Mouse (Mus musculus) MEL (cell line): ENCODE measurements around the gene Polrmt. TPM values are rescaled to one million over a fixed set of nuclear protein-coding genes. Genes with fewer than 3 reads are reported as not detected.

ENCODE experiments used
- DNase-seq: peaks from one replicate; pipeline ENCODE4 v3.0.0; 2011; ENCODE audit warnings: low read depth, low spot score
- H3K27ac ChIP-seq: 2 replicates; pipeline ENCODE4 v1.5.1; 2012; ENCODE audit warnings: low read depth, mild to moderate bottlenecking, control low read depth, low read length, moderate library complexity; ENCODE audit not compliant: control insufficient read depth
- H3K27me3 ChIP-seq, 2 experiments: fragments of 150-350 bp in 1 of 2; sonication (generic) in 1 of 2; 2 replicates each; pipeline ENCODE4 v1.6.1; 2012; ENCODE audit warnings: low read length in 2 of 2, mild to moderate bottlenecking in 2 of 2, improper control_type of control experiment in 1 of 2, moderate library complexity in 1 of 2; ENCODE audit not compliant: insufficient read depth in 2 of 2, control insufficient read depth in 1 of 2
- H3K36me3 ChIP-seq, 2 experiments: 2 replicates each; pipeline ENCODE4 v1.6.1; 2012 to 2014; ENCODE audit warnings: low read length in 2 of 2, improper control_type of control experiment in 1 of 2, inconsistent platforms in 1 of 2, mild to moderate bottlenecking in 1 of 2; ENCODE audit not compliant: insufficient read depth in 2 of 2, control insufficient read depth in 1 of 2
- H3K4me1 ChIP-seq, 2 experiments: fragments of 150-350 bp in 1 of 2; sonication (generic) in 1 of 2; 2 replicates each; pipeline ENCODE4 v1.6.1; 2012; ENCODE audit warnings: low read length in 2 of 2, improper control_type of control experiment in 1 of 2, mild to moderate bottlenecking in 1 of 2; ENCODE audit not compliant: insufficient read depth in 2 of 2, control insufficient read depth in 1 of 2
- H3K4me3 ChIP-seq, 2 experiments: fragments of 150-350 bp in 1 of 2; sonication (generic) in 1 of 2; 2 replicates each; pipeline ENCODE4 v1.5.1; 2012; ENCODE audit warnings: low read depth in 2 of 2, low read length in 2 of 2, mild to moderate bottlenecking in 2 of 2, moderate library complexity in 2 of 2, control low read depth in 1 of 2, improper control_type of control experiment in 1 of 2; ENCODE audit not compliant: control insufficient read depth in 1 of 2, insufficient read depth in 1 of 2
- H3K79me2 ChIP-seq: 2 replicates; pipeline ENCODE4 v1.6.1; 2012; ENCODE audit warnings: mild to moderate bottlenecking, low read length, moderate library complexity; ENCODE audit not compliant: control insufficient read depth, poor library complexity, insufficient read depth
- H3K9ac ChIP-seq: 2 replicates; pipeline ENCODE4 v1.6.1; 2012; ENCODE audit warnings: low read depth, mild to moderate bottlenecking, control low read depth, low read length, moderate library complexity; ENCODE audit not compliant: control insufficient read depth, poor library complexity, severe bottlenecking
- H3K9me3 ChIP-seq: fragments of 150-350 bp; sonication (generic); replicated peaks from 2 replicates; pipeline ENCODE4 v1.6.1; 2012; ENCODE audit warnings: mild to moderate bottlenecking, low read length, improper control_type of control experiment, moderate library complexity; ENCODE audit not compliant: insufficient read depth
- CTCF ChIP-seq, 3 experiments: IDR thresholded peaks in 2 of 3; conservative IDR thresholded peaks in 1 of 3; 2 replicates each; pipeline ENCODE4 v1.5.1; 2011 to 2012; ENCODE audit warnings: low read length in 3 of 3, low read depth in 2 of 3, mild to moderate bottlenecking in 2 of 3, improper control_type of control experiment in 1 of 3, inconsistent platforms in 1 of 3, mixed read lengths in 1 of 3, moderate library complexity in 1 of 3; ENCODE audit not compliant: control insufficient read depth in 1 of 3, insufficient read depth in 1 of 3, poor library complexity in 1 of 3, severe bottlenecking in 1 of 3
- GATA1 ChIP-seq: IDR thresholded peaks from 2 replicates; pipeline ENCODE4 v1.6.1; 2011; ENCODE audit warnings: low read depth, low read length, improper control_type of control experiment
- HCFC1 ChIP-seq: IDR thresholded peaks from 2 replicates; pipeline ENCODE4 v1.6.1; 2012; ENCODE audit warnings: low read depth, mild to moderate bottlenecking, inconsistent platforms, low read length, improper control_type of control experiment, moderate library complexity
- JUND ChIP-seq: IDR thresholded peaks from 2 replicates; pipeline ENCODE4 v1.6.1; 2011; ENCODE audit warnings: low read depth, mild to moderate bottlenecking, improper control_type of control experiment, low read length
- MAFK ChIP-seq: IDR thresholded peaks from 2 replicates; pipeline ENCODE4 v1.6.1; 2011; ENCODE audit warnings: low read depth, mild to moderate bottlenecking, low read length, improper control_type of control experiment, borderline replicate concordance
- MAX ChIP-seq: IDR thresholded peaks from 2 replicates; pipeline ENCODE4 v1.6.1; 2011; ENCODE audit warnings: low read length, improper control_type of control experiment
- MAZ ChIP-seq: IDR thresholded peaks from 2 replicates; pipeline ENCODE4 v1.6.1; 2012; ENCODE audit warnings: low read depth, mild to moderate bottlenecking, inconsistent platforms, low read length, improper control_type of control experiment
- MYB ChIP-seq: IDR thresholded peaks from 2 replicates; pipeline ENCODE4 v1.6.1; 2011; ENCODE audit warnings: mild to moderate bottlenecking, low read depth, low read length, improper control_type of control experiment
- MYC ChIP-seq: IDR thresholded peaks from 2 replicates; pipeline ENCODE4 v1.6.1; 2011; ENCODE audit warnings: low read depth, mild to moderate bottlenecking, low read length, improper control_type of control experiment, moderate library complexity
- RAD21 ChIP-seq: IDR thresholded peaks from 2 replicates; pipeline ENCODE4 v1.6.1; 2011; ENCODE audit warnings: mild to moderate bottlenecking, low read depth, low read length, improper control_type of control experiment
- RCOR1 ChIP-seq: IDR thresholded peaks from 2 replicates; pipeline ENCODE4 v1.6.1; 2012; ENCODE audit warnings: low read depth, mild to moderate bottlenecking, inconsistent platforms, low read length, improper control_type of control experiment
- SMC3 ChIP-seq: IDR thresholded peaks from 2 replicates; pipeline ENCODE4 v1.6.1; 2011; ENCODE audit warnings: low read depth, low read length, improper control_type of control experiment
- TBP ChIP-seq: IDR thresholded peaks from 2 replicates; pipeline ENCODE4 v1.8.0; 2011; ENCODE audit warnings: low read depth, low read length, improper control_type of control experiment
- TCF12 ChIP-seq: IDR thresholded peaks from 2 replicates; pipeline ENCODE4 v1.6.1; 2014; ENCODE audit warnings: low read depth, mild to moderate bottlenecking, inconsistent platforms, low read length, improper control_type of control experiment, moderate library complexity
- ZC3H11A ChIP-seq: IDR thresholded peaks from 2 replicates; pipeline ENCODE4 v1.6.1; 2012; ENCODE audit warnings: low read depth, mild to moderate bottlenecking, inconsistent platforms, low read length, improper control_type of control experiment
- polyA plus RNA-seq, 2 experiments: library from polyadenylated mRNA; stranded (reverse) in 1 of 2; unstranded in 1 of 2; fragments of >175 nt in 1 of 2; fragments of >200 nt in 1 of 2; gene quantifications; 2 replicates each; pipeline versions ENCODE4 v1.2.1 to v1.2.4; 2012; ENCODE audit warnings: low replicate concordance in 2 of 2, low read depth in 1 of 2; ENCODE audit not compliant: insufficient read length in 2 of 2, insufficient read depth in 1 of 2, missing spikeins in 1 of 2
- total RNA-seq: library from RNA; depleted of rRNA; stranded (reverse); fragments of 300-350 nt; gene quantifications from 2 replicates; pipeline ENCODE4 v1.2.3, GENCODE M21; 2012

Polrmt gene
- total and polyA plus RNA-seq, 3 experiments, result 35.7 to 66.9 TPM; not detected in 1

- H3K27ac ChIP-seq, result no peak overlapping the region
- peak; percentile 78 for TF ChIP-seq SMC3
- peak; percentile 40 for TF ChIP-seq RAD21
- no peak for TF ChIP-seq MAZ
- peak; percentile 83 to 95 (median 93) for TF ChIP-seq CTCF (IDR thresholded peaks at IDR 0.05 in 2 of 3, conservative IDR thresholded peaks at IDR 0.05 in 1 of 3; ENCODE audit: control insufficient read depth in 1 of 3, insufficient read depth in 1 of 3, low read depth in 2 of 3, low read length in 3 of 3, poor library complexity in 1 of 3, severe bottlenecking in 1 of 3)
- TF ChIP-seq HCFC1, result no peak
- TF ChIP-seq ZC3H11A, result peak; percentile 35
- TF ChIP-seq MYB, result no peak
- DNase-seq, result peak; percentile 69
- H3K4me1 ChIP-seq, result no peaks in the 10 kb centered on the region
- H3K9me3 ChIP-seq, result no peaks in the 10 kb centered on the region
- no peak overlapping the region for H3K9ac ChIP-seq
- no peaks in the 10 kb centered on the region for H3K27me3 ChIP-seq
- no peaks in the 10 kb centered on the region for H3K36me3 ChIP-seq
- no peaks in the 10 kb centered on the region for H3K79me2 ChIP-seq
- H3K4me3 ChIP-seq, result no peak overlapping the region
These were observed 20.3 kb downstream of the Polrmt start for GRCm38 (mm10) chr10:79726090-79726489.

- Histone ChIP-seq H3K27me3 (peaks cover 0 to 2% of the 10 kb centered on the region in 2 experiments; a peak in 2 of 4 replicates), H3K79me2 (no peaks in the 10 kb centered on the region)
- no peak for TF ChIP-seq TCF12
- TF ChIP-seq MAX, result no peak
- TF ChIP-seq GATA1, result no peak
- no peak for TF ChIP-seq MAFK
- TF ChIP-seq JUND, result no peak
These were observed 22.7 kb downstream of the Polrmt start for GRCm38 (mm10) chr10:79723692-79724091.

GRCm38 (mm10) chr10:79723047-79723446, 23.3 kb downstream of the Polrmt start:
- no peak for DNase-seq
- Histone ChIP-seq H3K27me3 (peaks cover 0 to 2% of the 10 kb centered on the region in 2 experiments; a peak in 2 of 4 replicates), H3K9me3 (no peaks in the 10 kb centered on the region), H3K79me2 (no peaks in the 10 kb centered on the region), H3K27ac (no peak overlapping the region), H3K36me3 (no peaks in the 10 kb centered on the region), H3K4me3 (no peak overlapping the region), H3K9ac (no peak overlapping the region), H3K4me1 (no peaks in the 10 kb centered on the region)
- TF ChIP-seq MYB (no peak), ZC3H11A (no peak), MYC (no peak), RCOR1 (no peak), JUND (no peak), TBP (no peak)

More at GRCm38 (mm10) chr10:79723692-79724091, 22.7 kb downstream of the Polrmt start:
- Histone ChIP-seq H3K27ac (no peak overlapping the region), H3K36me3 (no peaks in the 10 kb centered on the region), H3K9ac (no peak overlapping the region), H3K4me3 (no peak overlapping the region), H3K9me3 (no peaks in the 10 kb centered on the region), H3K4me1 (no peaks in the 10 kb centered on the region)
- DNase-seq, result no peak
